Mouse (Mus musculus) stomach, embryonic 15.5 days (tissue): ENCODE results near the gene Ambn. TPM values are rescaled to one million over a fixed set of nuclear protein-coding genes. Genes with fewer than 3 reads are reported as not detected.

ENCODE experiments used
- polyA plus RNA-seq: library from polyadenylated mRNA; unstranded; fragments of >200 nt; fragmentation: Nextera tagmentation; extraction: Ambion mirVana; gene quantifications from 2 replicates; pipeline ENCODE4 v1.2.1, GENCODE M21; 2015

Ambn gene
- polyA plus RNA-seq, 1 experiment from 2014 or later = not detected

Other genes with a start within 250 kb of the Ambn start
- gene Gm7714, start 187.1 kb upstream of the Ambn start, polyA plus RNA-seq = not detected in 2 replicates
- gene Prol1, start 138.7 kb upstream of the Ambn start, polyA plus RNA-seq = not detected in 2 replicates
- not detected in 2 replicates for gene Amtn, start 79.9 kb upstream of the Ambn start, polyA plus RNA-seq
- gene Enam, start 32.0 kb downstream of the Ambn start, polyA plus RNA-seq = not detected in 2 replicates
- 0.19 and 0.27 TPM in 2 replicates for gene Jchain, start 71.9 kb downstream of the Ambn start, polyA plus RNA-seq
- gene Utp3, start 98.5 kb downstream of the Ambn start, polyA plus RNA-seq = 62.6 and 65.5 TPM in 2 replicates
- 16.8 and 18.3 TPM in 2 replicates for gene Rufy3, start 109.0 kb downstream of the Ambn start, polyA plus RNA-seq
- 51.0 and 51.4 TPM in 2 replicates for gene Grsf1, start 220.2 kb downstream of the Ambn start, polyA plus RNA-seq